Mouse (Mus musculus) forebrain, embryonic 14.5 days (tissue): ENCODE measurements around the gene Sec14l3. TPM values are rescaled to one million over a fixed set of nuclear protein-coding genes. Genes with fewer than 3 reads are reported as not detected.

ENCODE experiments used
- ATAC-seq: fragments of 200-750 bp; cut with Nextera tagmentation; 2 replicates; pipeline ENCODE4 v1.8.0; 2017; ENCODE audit warnings: mild to moderate bottlenecking, moderate library complexity
- DNase-seq: peaks from one replicate; pipeline ENCODE4 v3.0.0-alpha.2; 2015; ENCODE audit warnings: low spot score
- H3K27ac ChIP-seq: fragments of 300-500 bp; sonication (generic); 2 replicates; pipeline ENCODE4 v1.5.1; 2014; ENCODE audit warnings: low read depth, mild to moderate bottlenecking, control low read depth, low read length, moderate library complexity
- H3K27me3 ChIP-seq: fragments of 300-500 bp; sonication (generic); replicated peaks from 2 replicates; pipeline ENCODE4 v1.6.1; 2014; ENCODE audit warnings: low read length, control low read depth, mixed read lengths; ENCODE audit not compliant: control insufficient read depth, insufficient read depth
- H3K36me3 ChIP-seq: fragments of 300-500 bp; sonication (generic); 2 replicates; pipeline ENCODE4 v1.6.1; 2014; ENCODE audit warnings: low read length, control low read depth; ENCODE audit not compliant: control insufficient read depth, insufficient read depth
- H3K4me1 ChIP-seq: fragments of 300-500 bp; sonication (generic); 2 replicates; pipeline ENCODE4 v1.6.1; 2014; ENCODE audit warnings: antibody characterized with exemption, low read length, control low read depth; ENCODE audit not compliant: control insufficient read depth, insufficient read depth
- H3K4me2 ChIP-seq: fragments of 300-500 bp; sonication (generic); 2 replicates; pipeline ENCODE4 v1.6.1; 2014; ENCODE audit warnings: mild to moderate bottlenecking, control low read depth, low read length
- H3K4me3 ChIP-seq: fragments of 300-500 bp; sonication (generic); 2 replicates; pipeline ENCODE4 v1.5.1; 2014; ENCODE audit warnings: low read depth, low read length, control low read depth
- H3K9ac ChIP-seq: fragments of 300-500 bp; sonication (generic); 2 replicates; pipeline ENCODE4 v1.6.1; 2014; ENCODE audit warnings: mild to moderate bottlenecking, low read length, control low read depth, moderate library complexity
- H3K9me3 ChIP-seq: fragments of 300-500 bp; sonication (generic); replicated peaks from 2 replicates; pipeline ENCODE4 v1.6.1; 2016; ENCODE audit warnings: low read length, control low read depth, mixed read lengths; ENCODE audit not compliant: control insufficient read depth
- WGBS: fragments of 180-500 bp; shearing (Covaris S2); extraction: QIAGEN DNeasy Blood & Tissue Kit; methylation state at CpG from one replicate; pipeline ENCODE4 v1.1.7; 2014; 5-methylcytosine and 5-hydroxymethylcytosine counted together
- polyA plus RNA-seq: library from polyadenylated mRNA; unstranded; fragments of >200 nt; fragmentation: Nextera tagmentation; extraction: Ambion mirVana; gene quantifications from 2 replicates; pipeline ENCODE4 v1.2.1, GENCODE M21; 2014

Gene Sec14l3
- polyA plus RNA-seq, 1 experiment from 2014 or later = 0.52 TPM

GRCm38 (mm10) chr11:4080219-4080618, 15.6 kb downstream of the Sec14l3 start:
- Histone ChIP-seq H3K27ac (no peak overlapping the region), H3K4me2 (no peak overlapping the region), H3K4me3 (no peak overlapping the region), H3K27me3 (no peaks in the 10 kb centered on the region; the same call in 1 of the 2 replicates), H3K36me3 (no peaks in the 10 kb centered on the region), H3K9ac (no peak overlapping the region), H3K4me1 (no peaks in the 10 kb centered on the region), H3K9me3 (no peaks in the 10 kb centered on the region)
- ATAC-seq (0 out of 2 replicates have a peak, but pooled peaks have one; percentile 7), DNase-seq (peak; percentile 69)
- WGBS = 16% methylated on average over 4 of the region's 4 CpGs

GRCm38 (mm10) chr11:4083316-4084078, 18.9 kb downstream of the Sec14l3 start:
- Histone ChIP-seq H3K4me2 (no peak overlapping the region), H3K9me3 (no peaks in the 10 kb centered on the region), H3K4me3 (no peak overlapping the region), H3K36me3 (no peaks in the 10 kb centered on the region), H3K27ac (no peak overlapping the region), H3K27me3 (no peaks in the 10 kb centered on the region; the same call in 1 of the 2 replicates), H3K4me1 (no peaks in the 10 kb centered on the region), H3K9ac (no peak overlapping the region)
- 34% methylated on average over 5 of the region's 5 CpGs for WGBS
- ATAC-seq (peak; percentile 62; the same call in 1 of the 2 replicates), DNase-seq (peak; percentile 90)

GRCm38 (mm10) chr11:4086246-4086645, 21.6 kb downstream of the Sec14l3 start:
- no peak for DNase-seq
- H3K27me3 ChIP-seq = no peaks in the 10 kb centered on the region
- H3K4me1 ChIP-seq = no peaks in the 10 kb centered on the region
- no peak for ATAC-seq
- H3K9me3 ChIP-seq = no peaks in the 10 kb centered on the region
- H3K4me3 ChIP-seq = no peak overlapping the region
- WGBS = 62% methylated on average over 1 of the region's 1 CpGs
- H3K27ac ChIP-seq = no peak overlapping the region
- H3K36me3 ChIP-seq = no peaks in the 10 kb centered on the region
- no peak overlapping the region for H3K9ac ChIP-seq
- H3K4me2 ChIP-seq = no peak overlapping the region

GRCm38 (mm10) chr11:4087267-4087666, 22.6 kb downstream of the Sec14l3 start:
- H3K4me2 ChIP-seq = no peak overlapping the region
- no peaks in the 10 kb centered on the region for H3K27me3 ChIP-seq
- H3K4me1 ChIP-seq = no peaks in the 10 kb centered on the region
- H3K36me3 ChIP-seq = 0 out of 2 replicates have a peak, but pooled peaks cover 3% of the 10 kb centered on the region
- no peak overlapping the region for H3K9ac ChIP-seq
- no peak for DNase-seq
- 52% methylated on average over 2 of the region's 2 CpGs for WGBS
- no peaks in the 10 kb centered on the region for H3K9me3 ChIP-seq
- no peak for ATAC-seq
- H3K27ac ChIP-seq = no peak overlapping the region
- H3K4me3 ChIP-seq = no peak overlapping the region

- 0 out of 2 replicates have a peak, but pooled peaks cover 3% of the 10 kb centered on the region for H3K36me3 ChIP-seq
- H3K27ac ChIP-seq = no peak overlapping the region
- no peak for DNase-seq
- no peaks in the 10 kb centered on the region for H3K9me3 ChIP-seq
- H3K4me2 ChIP-seq = no peak overlapping the region
- peaks cover 17% of the 10 kb centered on the region for H3K4me1 ChIP-seq
- H3K27me3 ChIP-seq = no peaks in the 10 kb centered on the region
- no peak for ATAC-seq
- H3K9ac ChIP-seq = no peak overlapping the region
- no peak overlapping the region for H3K4me3 ChIP-seq
- WGBS = 87% methylated on average over 18 of the region's 18 CpGs
These were observed 29.1 kb downstream of the Sec14l3 start for GRCm38 (mm10) chr11:4093459-4094377.

- H3K9ac ChIP-seq = peak overlapping the region; percentile 62
- 0 out of 2 replicates have a peak, but pooled peaks cover 3% of the 10 kb centered on the region for H3K36me3 ChIP-seq
- H3K27ac ChIP-seq = peak overlapping the region; percentile 48; the same call in 1 of the 2 replicates
- no peak for ATAC-seq
- H3K4me2 ChIP-seq = peak overlapping the region; percentile 83
- peak overlapping the region; percentile 47 for H3K4me3 ChIP-seq
- no peaks in the 10 kb centered on the region for H3K9me3 ChIP-seq
- H3K4me1 ChIP-seq = peaks cover 17% of the 10 kb centered on the region
- peak; percentile 47 for DNase-seq
- H3K27me3 ChIP-seq = no peaks in the 10 kb centered on the region
- WGBS = 5% methylated on average over 24 of the region's 24 CpGs
These were observed 29.9 kb downstream of the Sec14l3 start for GRCm38 (mm10) chr11:4094378-4095170.

GRCm38 (mm10) chr11:4095171-4096053, 30.8 kb downstream of the Sec14l3 start, which contains the start of gene Mtfp1:
TSS of gene Mtfp1 (minus strand) at chr11:4095445.
- 6% methylated on average over 34 of the region's 34 CpGs for WGBS
- Histone ChIP-seq H3K9me3 (no peaks in the 10 kb centered on the region), H3K27me3 (no peaks in the 10 kb centered on the region), H3K4me1 (peaks cover 17% of the 10 kb centered on the region), H3K36me3 (0 out of 2 replicates have a peak, but pooled peaks cover 3% of the 10 kb centered on the region), H3K4me2 (peak within 1 kb of the TSS; percentile 83), H3K4me3 (peak within 1 kb of the TSS; percentile 47), H3K27ac (peak within 1 kb of the TSS; percentile 70), H3K9ac (peak within 1 kb of the TSS; percentile 62)
- no peak for ATAC-seq
- peak; percentile 76 for DNase-seq
